Mouse (Mus musculus) cerebellum, adult (tissue): ENCODE results near the gene Zfp704.
"Not testable (repeated sequence)": the region's sequence is repeated elsewhere in the genome, so short reads cannot be mapped to it uniquely, and the experiment has no call there.

Experiments used
- ATAC-seq: cut with Nextera tagmentation; 2 replicates; pipeline ENCODE4 v1.9.2; 2017; ENCODE audit warnings: mild to moderate bottlenecking, moderate library complexity, mixed read lengths; ENCODE audit not compliant: insufficient number of reproducible peaks, low FRiP score, low TSS enrichment

Gene Zfp704

DNA sequence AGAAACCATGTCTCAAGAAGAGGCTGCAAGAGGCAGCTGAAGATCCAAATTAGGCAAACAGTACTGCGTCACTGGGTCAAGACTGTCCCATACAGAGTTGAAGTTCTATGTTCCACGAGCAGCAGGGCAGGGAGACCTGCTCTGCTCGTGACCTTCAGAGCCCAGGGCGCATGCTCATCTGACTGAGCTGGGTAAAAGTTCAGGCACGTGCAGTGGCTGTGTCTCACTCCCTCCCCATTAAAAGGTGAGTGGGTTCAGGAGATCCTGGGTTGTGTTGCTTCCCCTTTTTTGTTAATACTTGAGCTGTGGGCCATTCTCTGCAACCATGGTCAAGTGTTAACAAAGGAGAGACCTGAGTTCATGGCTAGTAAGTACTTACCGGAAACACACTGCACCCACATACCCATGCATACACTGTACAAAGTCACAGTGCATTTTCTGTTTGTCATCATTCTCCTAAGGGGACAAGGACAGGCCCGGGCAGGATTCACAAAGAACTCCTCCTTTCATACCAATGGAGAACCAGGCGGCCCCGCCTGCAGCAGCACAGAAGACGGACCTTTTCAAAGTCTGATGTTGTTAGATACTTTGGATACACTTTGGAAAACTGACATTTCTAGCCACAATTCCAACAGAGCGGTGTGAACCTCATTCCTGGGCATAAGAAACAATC is 10.0 kb downstream of the Zfp704 start:
- ATAC-seq = no peak

DNA sequence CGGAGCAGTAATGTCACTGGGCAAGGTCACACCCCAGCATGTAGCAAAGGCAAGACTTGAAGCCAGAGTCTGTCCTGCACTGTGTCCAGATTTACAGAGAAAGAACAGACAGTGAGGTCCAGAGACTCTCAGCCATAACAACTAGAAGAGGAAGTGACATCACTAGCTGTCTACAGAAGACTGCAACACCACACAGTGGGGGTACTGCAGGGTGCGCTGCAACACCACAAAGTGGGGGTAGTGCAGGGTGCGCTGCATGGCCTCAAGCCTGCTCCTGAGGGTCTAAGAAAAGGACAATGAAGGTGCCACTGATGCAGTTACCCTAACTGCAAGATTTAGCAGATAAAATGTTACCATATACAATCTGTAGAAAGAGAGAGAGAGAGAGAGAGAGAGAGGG is 11.8 kb downstream of the Zfp704 start:
- ATAC-seq = no peak

GRCm38 (mm10) chr3:9594457-9594856 is 15.4 kb downstream of the Zfp704 start:
- ATAC-seq = no peak

DNA sequence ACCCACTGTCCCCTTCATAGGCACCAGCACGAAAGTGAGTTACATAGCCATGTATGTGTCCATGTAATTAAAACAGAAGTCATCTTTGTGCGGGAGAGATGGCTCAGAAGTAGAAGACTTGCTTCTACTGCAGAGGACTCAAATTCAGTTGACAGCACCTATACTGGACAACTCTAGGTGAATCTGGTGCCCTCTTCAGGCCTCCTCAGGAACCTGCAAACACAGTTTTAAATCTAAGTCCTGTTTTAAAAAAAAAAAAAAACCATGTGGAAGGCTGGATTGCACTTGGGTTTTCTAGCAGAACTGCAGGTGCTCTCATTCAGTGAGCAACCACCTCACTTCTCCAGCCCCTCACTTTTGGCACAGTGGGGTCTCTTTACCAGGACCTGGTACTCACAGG is 16.1 kb downstream of the Zfp704 start:
- peak; percentile 62; the same call in 1 of the 2 replicates for ATAC-seq

DNA sequence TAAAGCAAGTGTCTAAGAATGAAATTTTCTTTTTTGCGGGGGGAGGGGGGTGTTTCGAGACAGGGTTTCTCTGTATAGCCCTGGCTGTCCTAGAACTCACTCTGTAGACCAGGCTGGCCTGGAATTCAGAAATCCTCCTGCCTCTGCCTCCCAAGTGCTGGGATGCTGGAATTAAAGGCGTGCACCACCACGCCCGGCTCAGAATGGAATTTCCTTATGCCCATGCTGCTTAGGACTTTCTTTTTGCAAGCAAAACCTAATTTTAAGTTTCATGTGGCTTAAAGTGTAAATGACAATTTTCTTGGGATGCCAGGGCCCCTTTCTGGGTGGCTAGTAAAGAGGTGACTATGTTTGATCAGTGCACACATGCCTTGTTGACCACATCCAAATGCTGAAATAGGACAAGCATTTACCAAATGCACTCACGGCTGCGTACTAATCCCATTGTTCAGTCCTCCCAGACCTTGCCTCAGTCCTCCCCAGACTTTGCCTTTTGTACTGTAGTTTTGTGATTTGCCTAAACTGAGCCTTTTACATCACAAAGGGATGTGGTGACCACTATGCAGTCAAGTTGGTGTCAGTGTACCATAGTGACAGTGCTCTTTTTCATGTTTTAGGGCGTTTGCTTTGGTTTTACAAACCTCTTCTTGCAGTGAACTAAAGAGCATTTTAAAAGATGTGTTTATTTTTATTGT is 18.3 kb downstream of the Zfp704 start:
- no peak for ATAC-seq

- ATAC-seq = no peak
Observed at GRCm38 (mm10) chr3:9588635-9589034, 21.2 kb downstream of the Zfp704 start.

GRCm38 (mm10) chr3:9587304-9587703 is 22.6 kb downstream of the Zfp704 start:
- no peak for ATAC-seq

DNA sequence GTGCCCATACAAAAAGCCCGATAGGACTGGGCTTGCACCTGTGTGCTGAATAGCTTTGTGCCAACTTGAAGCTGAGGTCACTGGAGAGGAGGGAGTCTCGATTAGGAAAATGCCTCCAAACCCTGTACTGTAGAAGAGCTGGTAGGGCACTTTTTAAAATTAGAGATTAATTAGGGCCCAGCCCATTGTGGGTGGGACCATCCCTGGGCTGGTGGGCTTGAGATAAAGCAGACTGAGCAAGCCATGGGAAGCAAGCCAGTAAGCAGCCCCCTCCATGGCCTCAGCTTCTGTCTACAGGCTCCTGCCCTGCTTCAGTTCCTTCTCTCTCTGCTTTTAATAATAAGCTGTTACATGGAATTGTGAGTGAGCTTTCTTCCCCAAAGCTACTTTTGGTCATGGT is 26.4 kb downstream of the Zfp704 start:
- no peak for ATAC-seq

DNA sequence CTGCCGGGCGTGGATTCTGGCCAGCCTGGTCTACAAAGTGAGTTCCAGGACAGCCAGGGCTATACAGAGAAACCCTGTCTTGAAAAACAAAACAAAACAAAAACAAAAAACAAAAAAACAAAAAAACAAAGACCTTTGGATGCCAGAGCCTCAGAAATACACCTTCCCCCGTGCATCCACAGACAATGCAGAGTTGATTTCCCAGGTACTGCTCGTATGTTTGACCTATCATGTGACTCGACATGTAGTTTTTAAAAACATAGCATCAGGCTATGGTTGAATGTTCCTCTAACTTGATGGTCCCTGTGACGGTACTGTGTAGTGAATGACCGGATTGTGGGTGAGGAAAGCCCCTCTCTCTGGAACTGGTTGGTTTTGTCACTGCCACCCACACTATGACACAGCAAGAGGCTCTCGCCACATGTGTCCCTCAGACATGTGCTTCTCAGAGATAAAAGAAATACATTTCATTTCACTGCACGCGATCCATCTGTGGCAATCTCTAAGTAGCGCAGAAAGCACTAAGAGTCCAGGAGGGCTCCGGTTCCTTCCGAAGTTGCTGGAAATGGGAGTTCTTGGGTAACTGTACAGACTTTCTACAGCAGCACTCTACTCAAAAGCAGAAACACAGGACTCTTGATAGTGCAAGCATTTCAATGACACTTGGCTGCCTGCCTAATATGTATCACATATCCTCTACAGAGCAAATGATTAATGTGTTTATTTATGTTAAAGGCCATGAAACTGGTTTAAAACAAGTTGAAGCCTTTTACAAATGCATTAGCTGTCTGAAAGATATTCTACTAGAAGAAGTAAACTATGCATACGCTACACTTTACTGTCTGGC is 28.7 kb downstream of the Zfp704 start:
- no peak for ATAC-seq

DNA sequence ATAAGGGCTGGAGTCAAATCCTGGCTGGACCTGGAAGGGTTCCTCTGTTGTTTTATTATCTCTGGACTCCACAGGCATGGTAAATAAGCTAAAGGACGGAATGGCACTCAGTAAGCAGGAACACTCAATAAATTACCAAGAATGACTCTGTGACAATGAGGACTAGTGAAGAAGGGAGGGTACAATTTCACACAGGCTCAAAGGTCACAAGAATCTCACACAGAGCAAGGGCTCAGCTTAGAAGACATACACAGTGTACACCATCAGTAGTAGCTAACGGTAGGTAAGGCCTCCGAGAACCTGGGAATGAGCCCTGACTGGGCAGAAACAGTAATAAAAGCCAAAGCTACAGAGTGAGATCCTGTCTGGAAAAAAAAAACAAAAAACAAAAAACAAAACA is 29.8 kb downstream of the Zfp704 start:
- ATAC-seq = no peak

DNA sequence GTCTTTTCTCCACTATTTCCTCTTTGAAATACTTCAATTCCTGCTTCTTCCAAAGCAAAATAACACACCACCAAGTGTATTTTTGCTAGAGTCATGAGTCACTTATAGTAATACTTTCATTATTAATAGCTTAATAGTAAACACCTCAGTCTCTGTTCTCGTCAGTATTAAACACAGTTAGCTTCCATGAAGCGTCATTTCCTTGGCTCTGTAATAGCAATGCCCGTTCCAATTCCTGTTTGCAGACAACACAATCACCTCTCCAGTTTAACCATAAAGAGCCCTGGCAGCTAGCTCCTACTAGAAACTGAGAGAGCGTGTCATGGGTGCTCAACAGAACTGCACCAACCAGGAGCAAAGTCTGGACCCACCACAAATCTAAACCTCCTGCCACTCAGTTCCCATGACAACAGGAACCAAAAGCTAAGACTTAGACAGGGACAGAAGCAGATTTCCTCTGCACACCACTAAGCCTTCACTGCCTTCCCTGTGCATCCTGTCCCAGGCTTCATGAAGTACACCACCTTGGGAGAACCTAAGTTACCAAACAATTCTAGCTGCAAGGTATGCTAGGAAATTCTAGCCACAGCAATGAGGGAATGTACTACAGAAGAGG is 30.7 kb downstream of the Zfp704 start:
- ATAC-seq = no peak

DNA sequence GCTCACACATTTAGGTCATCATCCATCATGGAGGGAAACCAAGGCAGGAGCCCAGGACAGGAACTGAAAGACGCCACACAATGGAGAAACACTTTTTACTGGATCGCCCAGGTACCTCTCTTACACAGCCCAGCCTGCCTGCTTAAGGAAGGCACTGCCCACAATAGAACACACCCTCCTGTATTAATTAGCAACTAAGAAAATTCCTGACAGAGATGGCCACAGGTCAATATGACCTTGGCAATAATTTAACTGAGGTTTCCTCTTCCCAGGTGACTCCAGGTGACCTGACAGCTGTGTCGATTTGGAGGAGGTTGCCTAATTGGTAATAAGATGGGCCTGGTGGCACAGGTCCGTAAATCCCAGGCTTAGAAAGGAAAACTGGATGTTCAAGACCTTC is 33.0 kb downstream of the Zfp704 start:
- no peak for ATAC-seq

GRCm38 (mm10) chr3:9574305-9574704 is 35.6 kb downstream of the Zfp704 start:
- no peak for ATAC-seq

- ATAC-seq = no peak
Observed at GRCm38 (mm10) chr3:9573581-9573980, 36.3 kb downstream of the Zfp704 start.

- ATAC-seq = no peak
Observed at GRCm38 (mm10) chr3:9572261-9572660, 37.6 kb downstream of the Zfp704 start.

GRCm38 (mm10) chr3:9570782-9571181 is 39.1 kb downstream of the Zfp704 start:
- ATAC-seq = no peak

DNA sequence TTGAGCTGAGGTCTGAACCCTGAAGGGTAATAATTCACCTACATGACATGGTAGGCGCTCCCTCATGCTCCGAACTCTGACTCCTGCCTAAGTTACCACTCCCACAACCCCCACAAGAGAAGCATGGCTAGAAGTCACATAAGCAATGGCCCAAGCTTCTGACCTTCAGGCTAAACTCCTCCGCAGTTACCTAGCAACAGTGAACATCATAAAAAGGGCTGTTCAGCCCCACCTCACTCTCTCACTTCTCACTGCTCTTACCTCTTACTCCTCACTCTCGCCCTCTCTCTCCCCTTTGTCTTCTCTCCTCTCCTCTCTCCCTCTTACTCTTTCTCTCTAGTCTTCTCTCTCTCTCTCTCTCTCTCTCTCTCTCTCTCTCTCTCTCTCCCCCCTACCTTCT is 40.2 kb downstream of the Zfp704 start:
- not testable (repeated sequence) for ATAC-seq

DNA sequence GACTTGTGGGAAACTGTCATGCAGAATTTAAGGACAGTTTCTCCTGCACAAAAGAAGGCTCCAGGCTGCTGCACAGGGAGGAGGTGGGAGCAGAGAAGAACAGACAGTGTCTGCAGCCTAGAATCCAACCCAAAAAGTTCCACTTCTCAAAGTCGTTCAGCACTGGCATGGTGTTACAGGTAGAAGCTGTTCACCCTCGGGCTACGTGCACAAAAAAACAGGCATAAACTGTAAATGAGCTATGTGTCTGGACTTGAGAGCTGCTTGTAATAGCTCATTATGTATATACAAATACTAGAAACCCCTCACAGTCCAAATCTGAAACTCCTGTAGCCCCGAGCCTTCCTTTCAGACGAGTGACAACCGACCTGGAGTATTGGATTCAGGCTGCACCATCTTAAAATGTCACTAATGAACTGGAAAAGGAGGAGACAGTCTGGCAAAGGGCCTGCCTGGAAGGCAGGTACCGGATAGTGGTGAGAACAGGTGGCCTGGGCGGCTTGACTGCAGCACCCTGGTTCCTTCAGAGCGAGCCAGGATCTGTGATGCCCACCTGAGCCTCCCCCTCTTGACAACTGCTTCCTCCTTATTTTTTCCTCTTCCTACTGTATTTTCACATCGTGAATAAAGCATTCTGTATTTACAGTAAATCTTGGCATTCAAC is 41.2 kb downstream of the Zfp704 start:
- ATAC-seq = peak; percentile 74; the same call in 1 of the 2 replicates

- no peak for ATAC-seq
Observed at GRCm38 (mm10) chr3:9567948-9568347, 41.9 kb downstream of the Zfp704 start.

GRCm38 (mm10) chr3:9566831-9567230 is 43.1 kb downstream of the Zfp704 start:
- ATAC-seq = no peak
